Mouse (Mus musculus): ENCODE measurements around the gene Creb3l1.

GRCm38 (mm10) chr2:92043285-92043684 lies 19.0 kb upstream of the Creb3l1 start:
- TF ChIP-seq CTCF (IDR thresholded peaks at IDR 0.05; ENCODE audit: low read depth) (no peak), EP300 (IDR thresholded peaks at IDR 0.05; ENCODE audit: low read depth) (no peak)

All from liver, postnatal 0 days (tissue).